Mouse (Mus musculus) neural tube, embryonic 10.5 days (tissue): Measurements from ENCODE around the gene Fcamr.

Experiments used
- DNase-seq: peaks from one replicate; pipeline ENCODE4 v3.0.0-alpha.2; 2017; ENCODE audit warnings: low spot score; ENCODE audit errors: extremely low spot score

Gene Fcamr

DNA sequence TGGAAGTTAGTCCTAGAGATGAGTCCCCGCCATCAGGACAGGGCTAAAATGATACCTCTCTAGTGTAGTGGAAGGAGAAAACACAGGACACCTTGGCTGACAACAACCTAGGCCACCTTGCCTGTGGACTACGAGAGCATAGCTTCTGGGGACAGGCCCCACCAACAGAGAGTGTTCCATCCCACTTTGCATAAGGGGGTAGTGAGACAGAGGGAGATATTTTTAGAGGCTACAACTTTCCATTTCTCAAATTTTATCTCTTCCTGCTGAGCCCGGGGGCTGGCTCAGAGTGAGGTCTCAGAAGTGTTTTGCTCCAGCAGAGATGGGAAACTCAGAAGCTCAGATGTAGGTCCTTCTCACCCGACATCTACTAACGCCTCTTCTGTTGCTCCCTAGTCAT, 49.7 kb downstream of the Fcamr start:
- no peak for DNase-seq

DNA sequence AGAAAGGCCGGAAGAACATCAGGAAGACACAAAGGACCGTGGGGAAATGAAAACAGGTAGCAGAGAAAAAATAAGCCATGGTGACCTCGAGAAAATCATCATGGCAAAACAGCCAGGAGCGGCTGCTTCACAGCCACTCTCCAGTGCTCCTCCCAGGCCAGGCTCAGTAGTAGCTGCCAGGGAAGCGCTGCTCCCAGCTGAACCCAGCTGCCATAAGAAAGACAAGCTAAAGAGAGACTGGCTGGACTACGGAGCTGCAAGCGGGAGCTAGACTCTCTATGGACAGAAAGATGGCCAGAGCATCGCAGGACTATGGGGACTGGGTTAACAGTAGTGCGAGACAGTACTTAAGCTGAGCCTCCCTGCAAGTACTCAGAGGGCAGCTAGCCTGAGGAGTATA, 54.1 kb downstream of the Fcamr start:
- DNase-seq = no peak

DNA sequence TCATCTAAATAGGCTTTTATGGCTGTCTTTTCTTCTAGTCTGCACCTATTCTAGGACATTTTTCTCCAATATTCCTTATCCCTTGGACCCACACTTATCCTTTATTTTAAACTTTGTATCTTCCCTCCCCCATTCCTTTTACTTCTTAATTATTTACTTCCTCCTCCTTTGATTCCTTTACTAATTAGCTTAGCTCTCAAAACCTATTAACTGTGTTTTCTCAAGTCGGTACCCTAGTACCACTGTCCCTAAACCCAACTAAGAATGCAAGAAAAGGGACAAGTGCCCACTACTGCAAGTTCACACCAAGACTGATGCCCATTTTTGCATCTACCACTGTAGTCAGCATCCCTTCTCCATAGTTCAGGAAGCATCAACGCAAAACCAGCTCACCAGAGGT, 55.0 kb downstream of the Fcamr start:
- no peak for DNase-seq

DNA sequence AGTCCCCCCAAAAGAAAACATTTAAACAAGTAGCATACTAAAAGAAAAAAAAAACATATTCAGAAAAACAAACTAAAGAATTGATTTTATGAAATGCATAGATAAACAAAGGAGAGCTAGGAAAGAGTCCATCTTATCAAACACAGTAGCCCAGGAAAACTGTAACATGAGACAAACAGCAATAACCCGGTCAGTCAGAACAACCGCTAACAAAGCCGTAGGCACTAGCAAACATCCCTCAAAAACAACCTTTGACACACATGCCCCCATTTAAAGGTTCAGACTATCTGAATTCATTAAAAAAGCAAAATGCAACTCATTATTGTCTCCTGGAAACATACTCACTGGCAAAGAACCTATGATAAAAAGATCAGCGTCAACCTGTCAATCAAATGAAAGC, 56.8 kb downstream of the Fcamr start:
- no peak for DNase-seq

DNA sequence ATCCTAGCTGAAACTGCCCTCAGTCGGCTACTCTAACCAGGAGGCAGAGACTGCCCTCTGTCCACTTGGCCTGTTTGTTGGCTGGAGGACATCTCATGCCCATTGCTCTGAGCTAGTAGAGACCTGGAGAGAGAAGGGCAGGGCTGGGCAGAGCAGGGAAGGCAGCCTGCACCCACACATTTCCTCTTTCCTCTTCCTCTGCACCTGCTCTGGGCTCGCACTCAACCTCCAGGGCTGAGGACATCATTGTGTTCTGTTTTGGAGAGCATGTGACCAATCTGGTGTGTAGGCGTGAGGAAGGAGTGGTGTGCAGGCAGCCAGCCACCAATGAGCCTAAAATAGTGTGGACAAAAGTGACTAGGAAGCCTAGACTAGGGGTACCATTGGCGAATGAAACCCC, 63.5 kb downstream of the Fcamr start:
- no peak for DNase-seq
